Mouse (Mus musculus) G1E (cell line): ENCODE measurements around the gene Plpp6.

ENCODE experiments used
- CTCF ChIP-seq: IDR thresholded peaks from 2 replicates; pipeline ENCODE4 v1.5.1; 2012; ENCODE audit warnings: low read depth, low read length, inconsistent platforms, mixed read lengths
- GATA1 ChIP-seq: IDR thresholded peaks from 2 replicates; pipeline ENCODE4 v1.6.1; 2012; ENCODE audit warnings: borderline replicate concordance, low read length, inconsistent platforms, mixed read lengths
- GATA2 ChIP-seq: IDR thresholded peaks from 2 replicates; pipeline ENCODE4 v1.6.1; 2012; ENCODE audit warnings: low read depth, low read length, inconsistent platforms, borderline replicate concordance
- POLR2AphosphoS5 ChIP-seq: IDR thresholded peaks from 2 replicates; pipeline ENCODE4 v1.6.1; 2012; ENCODE audit warnings: low read depth, low read length, inconsistent platforms; ENCODE audit not compliant: insufficient replicate concordance
- TAL1 ChIP-seq: conservative IDR thresholded peaks from 2 replicates; pipeline ENCODE4 v1.6.1; 2012; ENCODE audit warnings: low read depth, low read length, inconsistent platforms, mixed read lengths

DNA sequence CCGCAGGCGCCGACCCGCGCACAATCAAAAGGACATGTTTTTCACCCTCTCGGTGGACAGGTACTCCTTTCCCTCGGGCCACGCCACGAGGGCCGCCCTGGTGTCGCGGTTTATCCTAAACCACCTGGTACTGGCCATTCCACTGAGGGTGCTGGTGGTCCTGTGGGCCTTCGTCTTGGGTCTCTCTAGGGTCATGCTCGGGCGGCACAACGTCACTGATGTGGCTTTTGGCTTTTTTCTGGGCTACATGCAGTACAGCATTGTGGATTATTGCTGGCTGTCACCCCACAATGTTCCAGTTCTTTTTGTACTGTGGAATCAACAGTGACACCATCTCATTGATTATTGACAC lies 775 bp downstream of the Plpp6 start:
- TF ChIP-seq TAL1 = no peak
- TF ChIP-seq CTCF = no peak
- TF ChIP-seq POLR2AphosphoS5 = no peak
- no peak for TF ChIP-seq GATA1
- no peak for TF ChIP-seq GATA2
